Mouse (Mus musculus) testis, adult 2 months (tissue): Measurements from ENCODE around the gene Duox1. TPM values are rescaled to one million over a fixed set of nuclear protein-coding genes. Genes with fewer than 3 reads are reported as not detected.
"Not testable (repeated sequence)": the region's sequence is repeated elsewhere in the genome, so short reads cannot be mapped to it uniquely, and the experiment has no call there.

Source experiments
- H3K27ac ChIP-seq: fragments of 200-500 bp; 2 replicates; pipeline ENCODE4 v1.5.1; 2012; ENCODE audit warnings: low read depth, low read length; ENCODE audit not compliant: control insufficient read depth, insufficient read depth
- H3K27me3 ChIP-seq: fragments of 200-500 bp; 2 replicates; pipeline ENCODE4 v1.6.1; 2012; ENCODE audit warnings: mild to moderate bottlenecking, low read length, moderate library complexity; ENCODE audit not compliant: control insufficient read depth, insufficient read depth
- H3K36me3 ChIP-seq: fragments of 200-500 bp; 2 replicates; pipeline ENCODE4 v1.6.1; 2012; ENCODE audit warnings: mild to moderate bottlenecking, low read length; ENCODE audit not compliant: control insufficient read depth, insufficient read depth
- H3K4me1 ChIP-seq: fragments of 200-500 bp; 2 replicates; pipeline ENCODE4 v1.6.1; 2012; ENCODE audit warnings: low read length; ENCODE audit not compliant: control insufficient read depth, insufficient read depth
- H3K4me3 ChIP-seq: fragments of 200-500 bp; 2 replicates; pipeline ENCODE4 v1.5.1; 2012; ENCODE audit warnings: low read depth, mild to moderate bottlenecking, low read length, moderate library complexity, mixed read lengths; ENCODE audit not compliant: control insufficient read depth
- CTCF ChIP-seq: fragments of 200-500 bp; IDR thresholded peaks from 2 replicates; pipeline ENCODE4 v1.5.1; 2012; ENCODE audit warnings: low read depth, mild to moderate bottlenecking, inconsistent platforms, low read length, moderate library complexity; ENCODE audit not compliant: control insufficient read depth, insufficient read depth, insufficient replicate concordance
- POLR2A ChIP-seq: fragments of 200-500 bp; IDR thresholded peaks from 2 replicates; pipeline ENCODE4 v1.6.1; 2012; ENCODE audit warnings: low read depth, mild to moderate bottlenecking, inconsistent platforms, low read length, moderate library complexity; ENCODE audit not compliant: control insufficient read depth
- polyA plus RNA-seq: library from polyadenylated mRNA; depleted of rRNA; stranded (reverse); fragments of >200 nt; gene quantifications from 2 replicates; pipeline ENCODE4 v1.2.3, GENCODE M21; 2012

Gene Duox1
- polyA plus RNA-seq, 1 experiment, result 0.09 TPM

DNA sequence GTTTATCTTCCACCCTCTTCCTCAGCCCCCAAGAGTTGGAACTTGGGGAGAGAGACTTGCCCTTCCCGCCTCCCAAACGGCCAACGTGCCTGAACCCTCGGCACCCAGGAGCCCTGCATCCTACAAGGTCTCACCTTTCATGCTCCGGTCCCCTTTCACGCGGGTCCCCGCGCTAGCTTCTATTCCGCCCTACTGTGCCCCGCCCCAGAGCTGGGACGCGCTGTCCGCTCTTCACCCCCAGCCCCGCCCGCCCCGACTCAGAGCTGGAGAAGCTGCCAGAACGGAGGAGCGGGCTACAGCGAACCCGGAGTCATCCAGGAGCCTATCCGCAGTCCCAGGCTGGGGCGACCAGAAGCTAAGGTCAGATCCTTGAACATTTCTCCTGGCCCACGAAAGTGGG, 1.9 kb upstream of the Duox1 start, which contains the start of gene Duoxa1:
Duoxa1 (minus strand) TSS at position 195 of the 400 bp plus-strand sequence.
- TF ChIP-seq CTCF, result no peak
- peaks cover 9% of the 10 kb centered on the region for H3K4me1 ChIP-seq
- H3K27ac ChIP-seq, result no peak within 1 kb of the TSS
- H3K36me3 ChIP-seq, result no peaks in the 10 kb centered on the region
- peak within 1 kb of the TSS; percentile 2 for H3K4me3 ChIP-seq
- no peaks in the 10 kb centered on the region for H3K27me3 ChIP-seq

DNA sequence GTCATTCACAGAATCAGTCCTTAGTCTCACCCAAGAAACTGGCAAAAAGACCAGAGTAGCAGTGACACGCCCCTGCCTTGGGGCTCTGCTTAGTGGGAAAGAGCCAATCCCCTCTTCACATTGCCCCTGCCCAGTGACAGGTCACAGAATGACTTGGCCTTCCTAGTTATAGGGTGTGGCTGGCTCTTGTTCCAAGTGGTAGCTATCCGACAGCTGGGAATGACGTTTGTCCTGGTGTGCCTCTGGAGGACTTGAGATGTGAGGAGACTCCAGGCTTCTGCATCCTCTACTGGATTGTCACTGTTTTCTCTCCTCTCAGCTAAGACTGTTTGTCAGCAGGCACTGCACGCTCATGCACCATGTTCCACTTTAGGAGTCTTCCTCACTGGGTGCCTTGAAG, 1.9 kb downstream of the Duox1 start:
- no peaks in the 10 kb centered on the region for H3K36me3 ChIP-seq
- H3K27me3 ChIP-seq, result no peaks in the 10 kb centered on the region
- peaks cover 13% of the 10 kb centered on the region for H3K4me1 ChIP-seq
- H3K4me3 ChIP-seq, result no peak overlapping the region
- no peak overlapping the region for H3K27ac ChIP-seq
- TF ChIP-seq POLR2A, result no peak
- TF ChIP-seq CTCF, result no peak

DNA sequence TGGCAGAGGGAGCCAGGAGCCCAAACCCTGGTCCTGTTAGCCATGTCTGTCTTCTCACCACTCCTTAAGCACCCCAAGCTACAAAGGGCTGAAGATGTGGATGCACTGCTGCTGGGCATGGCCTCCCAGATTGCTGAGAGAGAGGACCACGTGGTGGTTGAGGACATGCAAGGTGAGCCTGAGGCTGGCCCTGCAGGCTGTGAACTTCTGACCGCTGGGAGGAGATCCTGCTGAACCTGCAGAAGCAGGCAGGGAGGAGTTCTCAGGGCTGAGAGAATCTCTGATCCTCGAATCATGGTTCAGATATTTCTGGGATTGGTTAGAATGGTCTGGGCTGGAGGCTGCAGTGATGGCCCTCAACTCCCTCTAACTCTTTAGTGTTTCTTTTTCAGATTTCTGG, 8.5 kb downstream of the Duox1 start:
- Histone ChIP-seq H3K36me3 (no peaks in the 10 kb centered on the region), H3K4me3 (no peak overlapping the region), H3K4me1 (peaks cover 4% of the 10 kb centered on the region), H3K27me3 (no peaks in the 10 kb centered on the region), H3K27ac (no peak overlapping the region)
- no peak for TF ChIP-seq CTCF
- no peak for TF ChIP-seq POLR2A

DNA sequence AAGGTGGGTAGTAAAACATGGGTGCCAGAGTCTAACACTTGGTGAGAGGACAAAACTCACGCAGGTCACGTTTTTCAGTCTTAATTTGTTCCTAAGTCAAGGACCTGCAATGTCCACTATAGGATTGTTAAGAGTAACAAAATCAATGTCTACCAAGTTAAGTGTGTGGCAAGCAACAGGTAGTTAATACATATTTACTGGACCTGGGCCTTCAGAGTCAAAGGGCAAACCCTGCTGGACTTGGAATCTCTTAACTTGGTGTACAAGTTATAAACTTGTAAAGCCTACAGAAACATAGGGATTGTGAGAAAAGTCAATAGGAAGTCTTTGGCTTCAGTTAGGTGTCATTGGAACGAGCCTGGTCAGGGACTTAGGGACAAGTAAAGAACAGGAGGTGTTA, 9.1 kb downstream of the Duox1 start:
- TF ChIP-seq POLR2A, result no peak
- peaks cover 2% of the 10 kb centered on the region for H3K4me1 ChIP-seq
- no peaks in the 10 kb centered on the region for H3K27me3 ChIP-seq
- H3K36me3 ChIP-seq, result no peaks in the 10 kb centered on the region
- H3K27ac ChIP-seq, result no peak overlapping the region
- no peak overlapping the region for H3K4me3 ChIP-seq

DNA sequence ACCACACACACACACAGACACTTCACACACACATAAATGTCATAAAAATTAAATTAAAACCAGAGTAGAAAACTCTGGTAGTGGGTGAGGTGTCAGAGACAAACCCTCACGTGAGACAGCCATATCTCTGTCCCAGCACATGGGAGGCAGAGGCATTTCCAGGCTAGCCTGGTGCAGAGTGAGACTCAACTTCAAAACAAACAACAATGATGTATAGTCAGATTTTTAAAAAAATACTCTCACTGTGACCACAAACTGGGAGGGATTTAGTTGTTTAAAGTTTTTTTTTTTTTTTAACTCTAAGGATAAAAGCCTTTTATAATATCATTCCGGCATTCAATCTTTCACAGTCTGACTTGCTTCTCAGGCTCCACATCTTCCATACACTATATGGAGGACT, 9.9 kb downstream of the Duox1 start:
- TF ChIP-seq POLR2A (no peak), CTCF (no peak)
- Histone ChIP-seq H3K4me1 (no peaks in the 10 kb centered on the region), H3K27me3 (no peaks in the 10 kb centered on the region), H3K4me3 (no peak overlapping the region), H3K27ac (no peak overlapping the region), H3K36me3 (no peaks in the 10 kb centered on the region)

DNA sequence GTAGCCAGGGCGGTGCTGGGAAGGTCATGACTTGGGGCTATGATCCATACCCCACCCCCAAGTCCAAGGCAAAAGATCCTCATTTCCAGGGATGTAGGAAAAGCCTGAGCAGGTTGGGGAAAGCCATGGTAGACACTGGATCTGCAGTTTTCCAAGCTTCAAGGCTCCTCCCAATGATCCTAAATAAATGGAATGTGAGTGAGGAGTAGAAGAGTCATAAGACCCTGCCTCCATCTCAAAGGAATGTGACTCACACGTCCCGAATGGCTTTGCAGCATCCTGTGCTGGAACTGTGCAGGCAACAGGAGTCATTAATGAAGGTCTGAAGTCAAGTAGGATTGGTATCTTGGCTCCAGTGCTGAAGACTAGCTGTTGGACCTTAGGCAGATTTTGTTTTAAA, 12.5 kb downstream of the Duox1 start:
- no peaks in the 10 kb centered on the region for H3K27me3 ChIP-seq
- H3K36me3 ChIP-seq, result no peaks in the 10 kb centered on the region
- no peaks in the 10 kb centered on the region for H3K4me1 ChIP-seq
- no peak overlapping the region for H3K4me3 ChIP-seq
- H3K27ac ChIP-seq, result no peak overlapping the region
- TF ChIP-seq POLR2A (no peak), CTCF (no peak)

DNA sequence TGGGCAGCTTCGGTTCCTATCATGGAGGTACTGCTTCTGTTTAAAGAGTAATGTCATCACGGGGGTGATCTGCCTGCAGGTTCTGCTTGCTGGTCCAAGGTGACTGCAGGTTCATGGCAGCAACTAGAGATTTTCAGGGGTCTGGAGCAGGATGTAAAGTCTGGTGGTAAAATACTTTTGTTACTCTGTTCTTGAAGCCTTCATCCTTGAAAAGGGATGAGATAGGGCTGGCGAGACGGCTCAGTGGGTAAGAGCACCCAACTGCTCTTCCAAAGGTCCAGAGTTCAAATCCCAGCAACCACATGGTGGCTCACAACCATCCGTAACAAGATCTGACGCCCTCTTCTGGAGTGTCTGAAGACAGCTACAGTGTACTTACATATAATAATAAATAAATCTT, 14.8 kb downstream of the Duox1 start:
- not testable (repeated sequence) for H3K27me3 ChIP-seq, H3K27ac ChIP-seq, H3K4me1 ChIP-seq, H3K36me3 ChIP-seq, H3K4me3 ChIP-seq

DNA sequence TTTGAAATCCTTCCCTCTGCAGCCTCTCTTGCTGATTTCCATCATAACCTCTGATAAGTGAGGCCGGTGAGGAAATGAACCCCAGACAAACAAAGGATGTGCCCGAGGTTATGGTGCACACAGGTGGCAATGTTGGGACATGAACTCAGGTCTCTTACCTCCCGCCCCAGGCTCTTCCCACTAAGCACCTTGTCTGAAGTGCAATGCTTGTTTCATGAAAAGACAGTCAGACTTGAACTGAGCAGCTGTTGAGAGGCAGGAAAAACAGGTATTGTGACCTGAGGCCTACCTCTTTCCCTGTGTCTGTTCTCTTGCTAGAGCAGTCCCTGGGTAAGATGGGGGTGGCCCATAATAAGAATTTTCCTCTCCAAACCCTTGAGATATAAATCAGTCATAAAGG, 16.8 kb downstream of the Duox1 start:
- no peak overlapping the region for H3K27ac ChIP-seq
- TF ChIP-seq POLR2A (no peak), CTCF (no peak)
- no peaks in the 10 kb centered on the region for H3K36me3 ChIP-seq
- no peak overlapping the region for H3K4me3 ChIP-seq
- H3K27me3 ChIP-seq, result no peaks in the 10 kb centered on the region
- no peaks in the 10 kb centered on the region for H3K4me1 ChIP-seq
